Mouse (Mus musculus) heart, embryonic 15.5 days (tissue): ENCODE results near the gene Ndufc1. TPM values are rescaled to one million over a fixed set of nuclear protein-coding genes. Genes with fewer than 3 reads are reported as not detected.
"Not testable (repeated sequence)": the region's sequence is repeated elsewhere in the genome, so short reads cannot be mapped to it uniquely, and the experiment has no call there.

Source experiments
- ATAC-seq: fragments of 200-750 bp; cut with Nextera tagmentation; replicated peaks from 2 replicates; pipeline ENCODE4 v1.8.0; 2017; ENCODE audit warnings: low read depth, moderate TSS enrichment; ENCODE audit not compliant: insufficient number of reproducible peaks, insufficient read depth, low FRiP score
- H3K27ac ChIP-seq: fragments of 300-500 bp; sonication (generic); 2 replicates; pipeline ENCODE4 v1.5.1; 2015; ENCODE audit warnings: mild to moderate bottlenecking, inconsistent platforms
- H3K27me3 ChIP-seq: fragments of 300-500 bp; sonication (generic); 2 replicates; pipeline ENCODE4 v1.6.1; 2015; ENCODE audit warnings: inconsistent platforms
- H3K36me3 ChIP-seq: fragments of 300-500 bp; sonication (generic); 2 replicates; pipeline ENCODE4 v1.6.1; 2015; ENCODE audit warnings: mild to moderate bottlenecking, inconsistent platforms
- H3K4me1 ChIP-seq: fragments of 300-500 bp; sonication (generic); replicated peaks from 2 replicates; pipeline ENCODE4 v1.6.1; 2015; ENCODE audit warnings: inconsistent platforms
- H3K4me2 ChIP-seq: fragments of 300-500 bp; sonication (generic); 2 replicates; pipeline ENCODE4 v1.6.1; 2015; ENCODE audit warnings: inconsistent platforms, mild to moderate bottlenecking, moderate library complexity
- H3K4me3 ChIP-seq: fragments of 300-500 bp; sonication (generic); 2 replicates; pipeline ENCODE4 v1.5.1; 2015; ENCODE audit warnings: mild to moderate bottlenecking, inconsistent platforms
- H3K9ac ChIP-seq: fragments of 300-500 bp; sonication (generic); 2 replicates; pipeline ENCODE4 v1.6.1; 2015; ENCODE audit warnings: mild to moderate bottlenecking, inconsistent platforms
- H3K9me3 ChIP-seq: fragments of 300-500 bp; sonication (generic); replicated peaks from 2 replicates; pipeline ENCODE4 v1.6.1; 2016; ENCODE audit warnings: inconsistent platforms
- WGBS: fragments of 180-500 bp; shearing (Covaris S2); methylation state at CpG from one replicate; pipeline ENCODE4 v1.1.7; 2015; ENCODE audit warnings: mixed read lengths; 5-methylcytosine and 5-hydroxymethylcytosine counted together
- polyA plus RNA-seq: library from polyadenylated mRNA; unstranded; fragments of >200 nt; fragmentation: Nextera tagmentation; extraction: Ambion mirVana; gene quantifications from 2 replicates; pipeline ENCODE4 v1.2.1, GENCODE M21; 2015

Gene Ndufc1
- 1,150 and 1,902 TPM in 2 replicates for polyA plus RNA-seq

GRCm38 (mm10) chr3:51408561-51409183 lies at the start of gene Ndufc1:
Gene Ndufc1 (minus strand): TSS chr3:51408988.
- Histone ChIP-seq H3K36me3 (peaks cover 18% of the 10 kb centered on the region), H3K9ac (peak within 1 kb of the TSS; percentile 89), H3K27ac (peak within 1 kb of the TSS; percentile 99), H3K4me2 (peak within 1 kb of the TSS; percentile 67), H3K4me1 (peaks cover 16% of the 10 kb centered on the region), H3K4me3 (peak within 1 kb of the TSS; percentile 92), H3K9me3 (no peaks in the 10 kb centered on the region), H3K27me3 (no peaks in the 10 kb centered on the region)
- peak; percentile 87 for ATAC-seq
- under 1% methylated on average over 40 of the region's 40 CpGs for WGBS

GRCm38 (mm10) chr3:51434871-51435595 lies 26.2 kb upstream of the Ndufc1 start:
- no peaks in the 10 kb centered on the region for H3K9me3 ChIP-seq
- H3K27me3 ChIP-seq = no peaks in the 10 kb centered on the region
- no peak overlapping the region for H3K9ac ChIP-seq
- no peak overlapping the region for H3K4me2 ChIP-seq
- H3K36me3 ChIP-seq = peaks cover 10% of the 10 kb centered on the region; the same call in 1 of the 2 replicates
- ATAC-seq = no peak
- no peak overlapping the region for H3K4me3 ChIP-seq
- H3K4me1 ChIP-seq = 0 out of 2 replicates have a peak, but pooled peaks cover 2% of the 10 kb centered on the region
- 88% methylated on average over 3 of the region's 3 CpGs for WGBS
- H3K27ac ChIP-seq = no peak overlapping the region

DNA sequence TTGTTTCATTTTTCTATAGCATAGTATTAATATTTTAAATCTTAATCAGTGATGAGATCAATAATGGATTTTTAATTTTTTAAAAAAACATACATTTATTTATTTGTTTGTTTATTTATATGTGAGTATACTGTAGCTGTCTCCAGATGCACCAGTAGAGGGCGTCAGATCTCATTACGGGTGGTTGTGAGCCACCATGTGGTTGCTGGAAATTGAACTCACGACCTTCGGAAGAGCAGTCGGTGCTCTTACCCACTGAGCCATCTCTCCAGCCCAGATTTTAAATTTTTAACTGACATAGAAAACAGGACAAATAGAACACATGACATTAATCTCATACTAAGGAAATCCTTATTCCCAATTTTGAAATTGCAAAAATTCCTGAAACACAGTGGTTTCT lies 25.6 kb upstream of the Ndufc1 start:
- not testable (repeated sequence) for H3K27ac ChIP-seq, H3K4me1 ChIP-seq, H3K9ac ChIP-seq, H3K4me3 ChIP-seq, H3K4me2 ChIP-seq, H3K9me3 ChIP-seq, H3K27me3 ChIP-seq, ATAC-seq, H3K36me3 ChIP-seq
- 87% methylated on average over 5 of the region's 5 CpGs for WGBS

GRCm38 (mm10) chr3:51425394-51425793 lies 16.6 kb upstream of the Ndufc1 start:
- ATAC-seq = no peak
- peaks cover 3% of the 10 kb centered on the region for H3K4me1 ChIP-seq
- no peaks in the 10 kb centered on the region for H3K9me3 ChIP-seq
- H3K27me3 ChIP-seq = no peaks in the 10 kb centered on the region
- no peak overlapping the region for H3K4me2 ChIP-seq
- H3K36me3 ChIP-seq = no peaks in the 10 kb centered on the region
- H3K9ac ChIP-seq = no peak overlapping the region
- no peak overlapping the region for H3K27ac ChIP-seq
- no peak overlapping the region for H3K4me3 ChIP-seq

DNA sequence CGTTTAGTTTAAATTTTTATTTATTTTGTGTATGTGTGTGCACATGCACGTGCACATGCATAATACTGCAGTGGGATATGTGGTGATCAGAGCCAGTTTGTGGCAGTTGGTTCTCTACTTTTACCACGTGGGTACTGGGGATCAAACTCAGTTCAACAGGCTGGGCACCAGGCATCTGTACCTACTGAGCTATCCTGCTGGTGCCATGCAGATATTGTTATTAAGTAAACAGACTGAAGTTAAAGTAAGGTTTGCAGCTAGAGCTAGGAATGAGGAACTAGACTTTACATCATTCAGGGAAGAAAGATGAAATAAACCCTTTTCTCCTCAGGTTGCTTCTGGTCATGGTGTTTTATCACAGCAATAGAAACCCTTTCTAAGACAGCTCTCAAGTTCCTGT lies 13.1 kb upstream of the Ndufc1 start:
- Histone ChIP-seq H3K4me1 (peaks cover 17% of the 10 kb centered on the region), H3K36me3 (no peaks in the 10 kb centered on the region), H3K4me3 (no peak overlapping the region), H3K9me3 (no peaks in the 10 kb centered on the region), H3K27ac (no peak overlapping the region), H3K4me2 (no peak overlapping the region), H3K9ac (no peak overlapping the region), H3K27me3 (no peaks in the 10 kb centered on the region)
- 69% methylated on average over 3 of the region's 3 CpGs for WGBS
- ATAC-seq = no peak

DNA sequence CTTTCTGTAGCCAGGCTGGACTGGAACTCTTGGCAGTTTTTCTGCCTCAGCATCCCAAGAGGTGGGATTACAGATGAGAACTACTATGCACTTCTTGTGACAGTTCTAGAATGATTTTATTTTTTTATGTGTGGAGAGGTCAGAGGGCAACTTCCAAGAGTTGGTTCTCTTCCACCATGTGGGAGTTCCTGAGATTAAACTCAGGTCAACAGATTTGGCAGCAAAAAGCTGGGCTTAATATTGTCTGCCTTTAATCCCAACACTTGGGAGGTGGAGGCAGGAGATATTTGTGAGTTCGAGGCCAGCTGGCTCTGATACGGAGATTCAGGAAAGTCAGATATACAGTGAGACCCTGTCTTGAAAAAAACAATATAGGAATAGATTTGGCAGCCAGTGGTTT lies 9.2 kb upstream of the Ndufc1 start:
- Histone ChIP-seq H3K27me3 (no peaks in the 10 kb centered on the region), H3K4me1 (peaks cover 27% of the 10 kb centered on the region), H3K9ac (no peak overlapping the region), H3K36me3 (no peaks in the 10 kb centered on the region), H3K27ac (no peak overlapping the region), H3K9me3 (no peaks in the 10 kb centered on the region), H3K4me3 (no peak overlapping the region), H3K4me2 (peak overlapping the region; percentile 68; the same call in 1 of the 2 replicates)
- ATAC-seq = no peak
- WGBS = 41% methylated on average over 2 of the region's 2 CpGs

DNA sequence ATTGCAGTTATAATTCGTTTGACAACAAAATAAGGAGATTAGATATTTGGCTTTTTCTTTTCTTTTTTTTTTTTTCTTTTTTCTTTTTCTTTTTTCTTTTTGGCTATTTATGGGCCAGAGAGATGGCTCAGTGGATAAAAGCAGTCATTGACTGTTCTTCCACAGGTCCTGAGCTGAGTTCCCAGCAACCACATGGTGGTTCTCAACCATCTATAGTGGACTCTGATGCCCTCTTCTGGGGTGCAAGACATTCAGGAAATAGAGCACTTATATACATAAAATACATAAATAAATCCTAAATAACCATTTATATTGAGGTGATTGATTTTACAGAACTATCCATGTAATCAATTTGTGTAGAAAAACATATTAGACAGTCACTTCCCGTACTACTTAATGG lies 8.7 kb upstream of the Ndufc1 start:
- no peaks in the 10 kb centered on the region for H3K36me3 ChIP-seq
- no peaks in the 10 kb centered on the region for H3K9me3 ChIP-seq
- H3K27ac ChIP-seq = no peak overlapping the region
- no peaks in the 10 kb centered on the region for H3K27me3 ChIP-seq
- peak overlapping the region; percentile 68 for H3K4me2 ChIP-seq
- H3K4me3 ChIP-seq = peak overlapping the region; percentile 96
- ATAC-seq = no peak
- peaks cover 27% of the 10 kb centered on the region for H3K4me1 ChIP-seq
- WGBS = 43% methylated on average over 2 of the region's 2 CpGs
- no peak overlapping the region for H3K9ac ChIP-seq

DNA sequence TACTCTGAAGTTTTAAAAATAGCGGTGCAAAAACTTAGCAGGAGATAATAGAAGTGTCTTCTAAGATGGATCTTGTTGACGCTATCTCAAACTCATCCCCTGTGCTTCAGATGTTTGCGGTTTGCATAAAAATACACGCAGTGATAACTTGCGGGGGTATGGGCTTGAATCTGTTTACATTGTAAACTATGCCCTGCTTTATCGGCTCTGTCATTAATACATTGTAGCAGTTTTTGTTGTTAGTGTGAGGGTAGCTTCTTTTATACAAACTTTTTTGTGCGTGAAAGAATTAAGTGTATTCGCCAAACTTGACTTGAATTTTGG lies 8.3 kb upstream of the Ndufc1 start:
- Histone ChIP-seq H3K4me3 (peak overlapping the region; percentile 96), H3K4me1 (peaks cover 27% of the 10 kb centered on the region), H3K4me2 (peak overlapping the region; percentile 68), H3K27ac (peak overlapping the region; percentile 95), H3K9ac (peak overlapping the region; percentile 97), H3K27me3 (no peaks in the 10 kb centered on the region), H3K9me3 (no peaks in the 10 kb centered on the region), H3K36me3 (no peaks in the 10 kb centered on the region)
- 8% methylated on average over 8 of the region's 8 CpGs for WGBS
- no peak for ATAC-seq

DNA sequence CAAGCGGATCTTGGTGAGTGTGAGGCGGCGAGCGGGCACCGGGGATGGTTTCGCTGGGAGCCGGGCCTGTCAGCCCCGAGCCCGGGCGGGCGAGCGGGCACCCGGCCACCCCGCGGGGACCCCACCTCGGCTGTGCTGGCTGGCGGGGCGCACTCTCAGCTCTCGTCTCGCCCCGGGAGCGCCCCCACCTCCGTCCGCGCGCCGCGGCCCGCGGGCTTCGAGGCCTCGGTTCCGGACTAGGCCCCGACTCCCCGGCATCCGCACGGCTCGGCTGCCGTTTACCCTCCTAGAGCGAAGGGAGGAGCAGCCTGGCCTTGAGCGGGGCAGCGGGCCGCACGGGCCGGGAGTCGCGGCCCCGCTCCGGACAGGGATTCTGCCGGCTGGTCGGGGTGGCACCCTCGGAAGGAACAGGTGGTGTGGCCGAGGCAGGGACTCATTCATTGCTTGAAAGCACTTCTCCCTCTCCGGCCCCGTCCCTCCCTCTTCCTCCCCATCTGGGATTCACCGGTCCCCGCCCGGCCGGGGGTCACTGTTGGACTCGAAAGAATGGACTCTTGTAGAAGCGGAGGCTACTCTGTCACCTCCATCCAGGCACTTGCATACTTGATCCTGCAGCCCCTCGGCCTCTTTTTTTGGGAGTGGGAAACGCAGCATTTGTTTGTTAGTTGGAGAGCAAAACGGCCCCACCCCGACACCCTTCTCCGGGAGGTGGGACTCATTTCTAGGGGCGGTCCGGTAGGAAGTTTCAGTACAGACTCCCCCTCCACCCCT lies 7.8 kb upstream of the Ndufc1 start:
- Histone ChIP-seq H3K9ac (peak overlapping the region; percentile 97), H3K9me3 (no peaks in the 10 kb centered on the region), H3K36me3 (no peaks in the 10 kb centered on the region), H3K27me3 (no peaks in the 10 kb centered on the region), H3K4me1 (peaks cover 27% of the 10 kb centered on the region), H3K4me3 (peak overlapping the region; percentile 96), H3K27ac (peak overlapping the region; percentile 95), H3K4me2 (peak overlapping the region; percentile 68)
- WGBS = under 1% methylated on average over 68 of the region's 68 CpGs
- ATAC-seq = peak; percentile 63

DNA sequence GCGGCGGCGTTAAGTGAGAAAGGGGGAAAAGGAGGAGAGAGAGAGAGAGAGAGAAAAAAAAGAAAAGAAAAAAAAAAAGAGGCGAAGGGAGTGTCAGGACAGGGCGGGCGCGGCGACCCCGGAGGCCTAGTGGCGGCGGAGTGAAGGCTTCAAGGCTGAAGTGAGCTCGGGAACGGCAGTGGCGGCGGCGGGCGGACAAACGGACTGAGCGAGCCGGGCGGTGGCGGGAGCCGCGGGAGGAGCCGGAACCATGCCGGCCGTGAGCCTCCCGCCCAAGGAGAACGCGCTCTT lies 7.2 kb upstream of the Ndufc1 start:
- Histone ChIP-seq H3K4me3 (peak overlapping the region; percentile 96), H3K4me2 (peak overlapping the region; percentile 68), H3K9me3 (no peaks in the 10 kb centered on the region), H3K9ac (peak overlapping the region; percentile 97), H3K36me3 (no peaks in the 10 kb centered on the region), H3K27me3 (no peaks in the 10 kb centered on the region), H3K4me1 (peaks cover 25% of the 10 kb centered on the region), H3K27ac (peak overlapping the region; percentile 95)
- 1% methylated on average over 21 of the region's 30 CpGs for whole genome bisulfite sequencing
- peak; percentile 57 for ATAC-seq

DNA sequence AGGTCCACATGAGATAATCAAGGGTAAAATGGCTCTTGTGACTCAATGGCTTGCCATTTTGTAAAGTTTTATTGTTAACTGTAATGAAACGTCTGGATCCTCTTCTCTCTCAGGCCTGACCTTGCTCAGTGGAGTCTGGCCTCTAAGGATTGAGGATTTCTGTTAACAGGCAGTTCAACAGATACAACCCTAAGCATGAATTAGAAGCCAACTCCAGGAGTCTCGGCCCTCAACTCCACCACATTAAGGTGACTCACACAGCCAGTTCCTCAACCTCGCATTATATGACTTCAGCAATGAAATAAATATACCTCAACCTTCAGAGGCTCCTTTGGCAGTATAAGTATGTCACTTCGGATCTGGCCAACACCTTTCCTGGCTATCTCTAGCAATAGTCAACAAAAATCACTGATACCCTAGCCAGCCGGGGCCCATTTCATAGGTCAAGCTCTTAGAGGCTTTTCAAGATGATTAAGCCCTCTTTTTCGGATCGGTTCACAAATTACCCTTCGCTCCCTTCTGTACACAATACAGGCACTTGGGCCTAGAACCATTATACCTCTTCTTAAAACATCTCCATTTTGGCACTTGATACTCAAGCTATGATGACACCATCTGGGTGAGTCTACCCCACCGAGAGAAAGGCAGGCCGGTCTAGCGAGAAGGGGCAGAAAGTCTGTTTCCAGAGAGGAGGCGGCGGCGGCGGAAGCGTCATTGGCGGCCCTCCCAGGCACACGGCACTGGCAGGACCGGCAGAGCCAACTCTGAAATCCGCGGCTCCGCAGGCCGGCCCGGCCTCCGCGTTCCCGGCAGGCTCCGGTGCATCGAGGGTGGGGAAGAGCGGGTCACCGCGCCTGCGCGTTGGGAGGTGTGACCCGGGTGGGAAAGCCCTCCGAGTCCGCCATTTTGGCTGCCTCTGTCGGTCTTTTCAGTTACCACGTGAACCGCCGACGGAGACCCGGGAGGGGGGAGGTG lies 6.6 kb upstream of the Ndufc1 start, which contains the start of gene Naa15:
Naa15 (plus strand) TSS at position 51 of the 975 bp plus-strand sequence.
- H3K36me3 ChIP-seq = no peaks in the 10 kb centered on the region
- no peaks in the 10 kb centered on the region for H3K27me3 ChIP-seq
- H3K9ac ChIP-seq = peak within 1 kb of the TSS; percentile 97
- H3K4me3 ChIP-seq = peak within 1 kb of the TSS; percentile 96
- H3K4me1 ChIP-seq = peaks cover 23% of the 10 kb centered on the region
- WGBS = 4% methylated on average over 43 of the region's 43 CpGs
- peak within 1 kb of the TSS; percentile 95 for H3K27ac ChIP-seq
- H3K9me3 ChIP-seq = no peaks in the 10 kb centered on the region
- ATAC-seq = peak; percentile 86
- H3K4me2 ChIP-seq = peak within 1 kb of the TSS; percentile 68
